ENCODE assay signal across 14 mouse cellular contexts in genomic region chr3:121490941-121491340, GRCm38 (mm10). TPM values are rescaled to one million over a fixed set of nuclear protein-coding genes. Genes with fewer than 3 reads are reported as not detected.
DNase-seq lines count a peak whose midpoint lies in the region; ATAC-seq lines count a peak whose summit lies in the region.
"Had no signal": no experiment of that assay in that cellular context is flagged by ENCODE, and none has a peak within 500 bp of the region (broad histone marks: within the 10 kb centered on the region; RNA-seq: fewer than 3 reads in every experiment).

No protein-coding gene starts in this region.

- no peak overlapping the region for H3K9ac ChIP-seq in heart, embryonic 13.5 days
- H3K9ac ChIP-seq in midbrain, embryonic 15.5 days, result no peak overlapping the region
- H3K9ac ChIP-seq: liver, embryonic 14.5 days had no signal

- no peaks in the 10 kb centered on the region for H3K36me3 ChIP-seq in heart, embryonic 13.5 days
- H3K36me3 ChIP-seq in midbrain, embryonic 10.5 days, result no peaks in the 10 kb centered on the region
- H3K36me3 ChIP-seq in midbrain, embryonic 15.5 days (replicated peaks), result no peaks in the 10 kb centered on the region

- DNase-seq in heart, postnatal 4 days, result no peak
- no peak for DNase-seq in midbrain, embryonic 10.5 days (ENCODE audit: low spot score)
- DNase-seq in adrenal gland, postnatal 25 days, result peak; percentile 41
- DNase-seq in thymus, postnatal 0 days (ENCODE audit: low spot score), result no peak
- DNase-seq in thymus, postnatal 10 days (ENCODE audit: low spot score in 2 of 2), result no peak
- DNase-seq: cerebellum, adult 9-10 months had no signal

- no peak overlapping the region for H3K4me3 ChIP-seq in heart, embryonic 13.5 days
- H3K4me3 ChIP-seq in midbrain, embryonic 10.5 days, result no peak overlapping the region
- H3K4me3 ChIP-seq in midbrain, embryonic 15.5 days, result no peak overlapping the region
- H3K4me3 ChIP-seq: megakaryocyte, embryonic 14.5 days had no signal

- ATAC-seq in heart, embryonic 13.5 days (ENCODE audit: extremely low read depth, insufficient number of reproducible peaks, low FRiP score, low TSS enrichment), result no peak
- ATAC-seq in midbrain, embryonic 15.5 days (replicated peaks), result no peak
- ATAC-seq in megakaryocyte progenitor cell, adult 5-6 weeks (replicated peaks; ENCODE audit: poor library complexity), result peak; percentile 69
- ATAC-seq: CD4-positive, CD25-positive, alpha-beta regulatory T cell, adult 4 months; hindbrain, postnatal 0 days had no signal

- peaks cover 27% of the 10 kb centered on the region for H3K4me1 ChIP-seq in heart, embryonic 13.5 days
- peaks cover 28% of the 10 kb centered on the region for H3K4me1 ChIP-seq in midbrain, embryonic 10.5 days
- H3K4me1 ChIP-seq in midbrain, embryonic 15.5 days, result peaks cover 14% of the 10 kb centered on the region

- no peaks in the 10 kb centered on the region for H3K27me3 ChIP-seq in heart, embryonic 13.5 days (replicated peaks)
- no peaks in the 10 kb centered on the region for H3K27me3 ChIP-seq in midbrain, embryonic 10.5 days (ENCODE audit: low read depth, poor library complexity, severe bottlenecking)
- H3K27me3 ChIP-seq in midbrain, embryonic 15.5 days (replicated peaks), result no peaks in the 10 kb centered on the region

- no peak overlapping the region for H3K4me2 ChIP-seq in heart, embryonic 13.5 days
- H3K4me2 ChIP-seq in midbrain, embryonic 15.5 days, result no peak overlapping the region

- H3K27ac ChIP-seq in heart, embryonic 13.5 days (replicated peaks), result 0 out of 2 replicates have a peak overlapping the region, but pooled peaks have one; percentile 0
- peak overlapping the region; percentile 67 for H3K27ac ChIP-seq in midbrain, embryonic 10.5 days (replicated peaks)
- H3K27ac ChIP-seq in midbrain, embryonic 15.5 days, result no peak overlapping the region
- H3K27ac ChIP-seq: liver, embryonic 14.5 days had no signal

- 39% methylated on average over 5 of the region's 5 CpGs for WGBS in heart, embryonic 13.5 days
- WGBS in midbrain, embryonic 10.5 days, result 68% methylated on average over 5 of the region's 5 CpGs
- 54% methylated on average over 5 of the region's 5 CpGs for WGBS in midbrain, embryonic 15.5 days

- no peaks in the 10 kb centered on the region for H3K9me3 ChIP-seq in heart, embryonic 13.5 days
- 0 out of 2 replicates have a peak, but pooled peaks cover 4% of the 10 kb centered on the region for H3K9me3 ChIP-seq in midbrain, embryonic 10.5 days (replicated peaks)
- no peaks in the 10 kb centered on the region for H3K9me3 ChIP-seq in midbrain, embryonic 15.5 days

RNA-seq across cellular contexts. Expression of gene Slc44a3, which starts 41.3 kb away (rescaled TPM):
- 1.0 and 1.1 TPM in 2 replicates for polyA plus RNA-seq in heart, embryonic 13.5 days (2015; fragmentation: Nextera tagmentation; extraction: Ambion mirVana)
- under 1 TPM; 0.41 to 0.98 TPM for total RNA-seq in heart, postnatal 4 days (2021)
- polyA plus RNA-seq in midbrain, embryonic 10.5 days (2016; fragmentation: Nextera tagmentation; extraction: Ambion mirVana), result 0.43 and 0.66 TPM in 2 replicates
- polyA plus RNA-seq in midbrain, embryonic 15.5 days (2015; fragmentation: Nextera tagmentation; extraction: Ambion mirVana), result 1.1 and 1.2 TPM in 2 replicates
- 24.0 and 25.1 TPM in 2 replicates for total RNA-seq in adrenal gland, postnatal 25 days (2021)
- total RNA-seq in megakaryocyte progenitor cell, adult 5-6 weeks (2015), result 0.30 TPM in 1 of 2 replicates, not detected in the other
- total RNA-seq in megakaryocyte progenitor cell, adult 5-6 weeks (2017), result 0.03 TPM in 1 of 2 replicates, not detected in the other
- 0.68 and 1.2 TPM in 2 replicates for polyA plus RNA-seq in thymus, postnatal 0 days (2015; fragmentation: Nextera tagmentation; extraction: Ambion mirVana)
- total RNA-seq: left cerebral cortex, postnatal 36 days had no signal
- polyA plus RNA-seq: CD4-positive, CD25-positive, alpha-beta regulatory T cell, adult 4 months had no signal
